Mouse (Mus musculus) lung, embryonic 14.5 days (tissue): ENCODE results near the gene Klb. TPM values are rescaled to one million over a fixed set of nuclear protein-coding genes. Genes with fewer than 3 reads are reported as not detected.
A peak's percentile ranks its signal among the peaks of the same experiment; 100 is the strongest.

Experiments
- ATAC-seq: fragments of 200-750 bp; cut with Nextera tagmentation; 2 replicates; pipeline ENCODE4 v1.8.0; 2017; ENCODE audit warnings: mild to moderate bottlenecking, moderate TSS enrichment, moderate library complexity; ENCODE audit not compliant: insufficient read depth
- DNase-seq: peaks from one replicate; pipeline ENCODE4 v3.0.0-alpha.2; 2015
- H3K27ac ChIP-seq: fragments of 300-500 bp; sonication (generic); 2 replicates; pipeline ENCODE4 v1.5.1; 2014; ENCODE audit warnings: low read depth, mild to moderate bottlenecking, moderate library complexity
- H3K27me3 ChIP-seq: fragments of 300-500 bp; sonication (generic); 2 replicates; pipeline ENCODE4 v1.6.1; 2014; ENCODE audit warnings: low read length, control low read depth; ENCODE audit not compliant: insufficient read depth
- H3K36me3 ChIP-seq: fragments of 300-500 bp; sonication (generic); 2 replicates; pipeline ENCODE4 v1.6.1; 2014; ENCODE audit warnings: control low read depth; ENCODE audit not compliant: insufficient read depth
- H3K4me1 ChIP-seq: fragments of 300-500 bp; sonication (generic); 2 replicates; pipeline ENCODE4 v1.6.1; 2014; ENCODE audit warnings: antibody characterized with exemption, control low read depth; ENCODE audit not compliant: insufficient read depth
- H3K4me2 ChIP-seq: fragments of 300-500 bp; sonication (generic); 2 replicates; pipeline ENCODE4 v1.6.1; 2014; ENCODE audit warnings: mild to moderate bottlenecking
- H3K4me3 ChIP-seq: fragments of 300-500 bp; sonication (generic); 2 replicates; pipeline ENCODE4 v1.5.1; 2014; ENCODE audit warnings: low read depth, low read length
- H3K9ac ChIP-seq: fragments of 300-500 bp; sonication (generic); 2 replicates; pipeline ENCODE4 v1.6.1; 2014
- H3K9me3 ChIP-seq: fragments of 300-500 bp; sonication (generic); 2 replicates; pipeline ENCODE4 v1.6.1; 2016; ENCODE audit warnings: low read depth, low read length, control low read depth
- CTCF ChIP-seq: IDR thresholded peaks from 2 replicates; pipeline ENCODE4 v1.5.1; 2016; ENCODE audit warnings: antibody characterized with exemption, low read depth
- WGBS: fragments of 180-500 bp; shearing (Covaris S2); extraction: QIAGEN DNeasy Blood & Tissue Kit; methylation state at CpG from one replicate; pipeline ENCODE4 v1.1.7; 2014; 5-methylcytosine and 5-hydroxymethylcytosine counted together
- polyA plus RNA-seq: library from polyadenylated mRNA; unstranded; fragments of >200 nt; fragmentation: Nextera tagmentation; extraction: Ambion mirVana; gene quantifications from 2 replicates; pipeline ENCODE4 v1.2.1, GENCODE M21; 2014

The Klb gene
- polyA plus RNA-seq, 1 experiment from 2014 or later: not detected

- Histone ChIP-seq H3K4me3 (no peak overlapping the region), H3K27ac (no peak overlapping the region), H3K4me2 (no peak overlapping the region), H3K4me1 (0 out of 2 replicates have a peak, but pooled peaks cover 2% of the 10 kb centered on the region), H3K9ac (no peak overlapping the region), H3K36me3 (0 out of 2 replicates have a peak, but pooled peaks cover 2% of the 10 kb centered on the region), H3K9me3 (no peaks in the 10 kb centered on the region), H3K27me3 (no peaks in the 10 kb centered on the region)
- no peak for ATAC-seq
- no peak for DNase-seq
- TF ChIP-seq CTCF: no peak
- WGBS: 83% methylated on average over 3 of the region's 3 CpGs
These were observed 23.8 kb upstream of the Klb start for GRCm38 (mm10) chr5:65324271-65324670.

GRCm38 (mm10) chr5:65324758-65325355 is 23.3 kb upstream of the Klb start:
- H3K4me1 ChIP-seq: 0 out of 2 replicates have a peak, but pooled peaks cover 5% of the 10 kb centered on the region
- no peak for TF ChIP-seq CTCF
- no peaks in the 10 kb centered on the region for H3K27me3 ChIP-seq
- H3K27ac ChIP-seq: no peak overlapping the region
- ATAC-seq (no peak), DNase-seq (no peak)
- H3K4me3 ChIP-seq: no peak overlapping the region
- no peaks in the 10 kb centered on the region for H3K9me3 ChIP-seq
- H3K36me3 ChIP-seq: 0 out of 2 replicates have a peak, but pooled peaks cover 2% of the 10 kb centered on the region
- H3K9ac ChIP-seq: no peak overlapping the region
- no peak overlapping the region for H3K4me2 ChIP-seq
- WGBS: 70% methylated on average over 3 of the region's 3 CpGs

GRCm38 (mm10) chr5:65326212-65326611 is 21.9 kb upstream of the Klb start:
- no peak overlapping the region for H3K4me3 ChIP-seq
- no peaks in the 10 kb centered on the region for H3K27me3 ChIP-seq
- no peak overlapping the region for H3K9ac ChIP-seq
- H3K36me3 ChIP-seq: 0 out of 2 replicates have a peak, but pooled peaks cover 2% of the 10 kb centered on the region
- DNase-seq (no peak), ATAC-seq (no peak)
- H3K4me1 ChIP-seq: 0 out of 2 replicates have a peak, but pooled peaks cover 5% of the 10 kb centered on the region
- no peaks in the 10 kb centered on the region for H3K9me3 ChIP-seq
- no peak overlapping the region for H3K4me2 ChIP-seq
- no peak for TF ChIP-seq CTCF
- WGBS: 70% methylated on average over 5 of the region's 5 CpGs
- H3K27ac ChIP-seq: peak overlapping the region; percentile 61; the same call in 1 of the 2 replicates

GRCm38 (mm10) chr5:65329971-65330370 is 18.1 kb upstream of the Klb start:
- Histone ChIP-seq H3K4me2 (no peak overlapping the region), H3K4me1 (peaks cover 9% of the 10 kb centered on the region; the same call in 1 of the 2 replicates), H3K27ac (no peak overlapping the region), H3K36me3 (peaks cover 8% of the 10 kb centered on the region; the same call in 1 of the 2 replicates), H3K9me3 (no peaks in the 10 kb centered on the region), H3K4me3 (no peak overlapping the region), H3K27me3 (no peaks in the 10 kb centered on the region), H3K9ac (no peak overlapping the region)
- ATAC-seq: no peak
- no peak for DNase-seq
- 64% methylated on average over 3 of the region's 3 CpGs for WGBS
- TF ChIP-seq CTCF: no peak

- no peak for TF ChIP-seq CTCF
- ATAC-seq (no peak), DNase-seq (no peak)
- H3K36me3 ChIP-seq: peaks cover 8% of the 10 kb centered on the region; the same call in 1 of the 2 replicates
- peak overlapping the region; percentile 83 for H3K27ac ChIP-seq
- peaks cover 7% of the 10 kb centered on the region; the same call in 1 of the 2 replicates for H3K4me1 ChIP-seq
- H3K9ac ChIP-seq: peak overlapping the region; percentile 89
- peak overlapping the region; percentile 86 for H3K4me3 ChIP-seq
- H3K4me2 ChIP-seq: peak overlapping the region; percentile 78
- no peaks in the 10 kb centered on the region for H3K27me3 ChIP-seq
- no peaks in the 10 kb centered on the region for H3K9me3 ChIP-seq
- whole genome bisulfite sequencing: 1% methylated on average over 8 of the region's 8 CpGs
These were observed 13.3 kb upstream of the Klb start for GRCm38 (mm10) chr5:65334788-65335187.

- Histone ChIP-seq H3K27me3 (no peaks in the 10 kb centered on the region), H3K4me1 (peaks cover 7% of the 10 kb centered on the region; the same call in 1 of the 2 replicates), H3K4me2 (peak within 1 kb of the TSS; percentile 78), H3K4me3 (peak within 1 kb of the TSS; percentile 86), H3K27ac (peak within 1 kb of the TSS; percentile 83), H3K9ac (peak within 1 kb of the TSS; percentile 89), H3K9me3 (no peaks in the 10 kb centered on the region), H3K36me3 (peaks cover 8% of the 10 kb centered on the region; the same call in 1 of the 2 replicates)
- WGBS: under 1% methylated on average over 65 of the region's 65 CpGs
- no peak for TF ChIP-seq CTCF
- DNase-seq: peak; percentile 96
- ATAC-seq: peak; percentile 99
These were observed 12.6 kb upstream of the Klb start, which contains the start of gene Rfc1 for GRCm38 (mm10) chr5:65335298-65336074. TSS of gene Rfc1 (minus strand) at chr5:65335670.

- Histone ChIP-seq H3K9me3 (no peaks in the 10 kb centered on the region), H3K9ac (no peak overlapping the region), H3K36me3 (peaks cover 8% of the 10 kb centered on the region; the same call in 1 of the 2 replicates), H3K4me1 (peaks cover 7% of the 10 kb centered on the region; the same call in 1 of the 2 replicates), H3K4me2 (peak overlapping the region; percentile 78), H3K4me3 (peak overlapping the region; percentile 86), H3K27me3 (no peaks in the 10 kb centered on the region), H3K27ac (no peak overlapping the region)
- ATAC-seq (no peak), DNase-seq (peak; percentile 12)
- 21% methylated on average over 4 of the region's 4 CpGs for WGBS
- TF ChIP-seq CTCF: no peak
These were observed 12.1 kb upstream of the Klb start for GRCm38 (mm10) chr5:65336075-65336355.
